Mouse (Mus musculus): ENCODE measurements at regions not wholly inside any gene's neighbourhood (a gene's known extent, or its start where the extent isn't known, plus 50 kb on each side); places are given as distances from the start of the nearest gene placed in this dataset.

DNA sequence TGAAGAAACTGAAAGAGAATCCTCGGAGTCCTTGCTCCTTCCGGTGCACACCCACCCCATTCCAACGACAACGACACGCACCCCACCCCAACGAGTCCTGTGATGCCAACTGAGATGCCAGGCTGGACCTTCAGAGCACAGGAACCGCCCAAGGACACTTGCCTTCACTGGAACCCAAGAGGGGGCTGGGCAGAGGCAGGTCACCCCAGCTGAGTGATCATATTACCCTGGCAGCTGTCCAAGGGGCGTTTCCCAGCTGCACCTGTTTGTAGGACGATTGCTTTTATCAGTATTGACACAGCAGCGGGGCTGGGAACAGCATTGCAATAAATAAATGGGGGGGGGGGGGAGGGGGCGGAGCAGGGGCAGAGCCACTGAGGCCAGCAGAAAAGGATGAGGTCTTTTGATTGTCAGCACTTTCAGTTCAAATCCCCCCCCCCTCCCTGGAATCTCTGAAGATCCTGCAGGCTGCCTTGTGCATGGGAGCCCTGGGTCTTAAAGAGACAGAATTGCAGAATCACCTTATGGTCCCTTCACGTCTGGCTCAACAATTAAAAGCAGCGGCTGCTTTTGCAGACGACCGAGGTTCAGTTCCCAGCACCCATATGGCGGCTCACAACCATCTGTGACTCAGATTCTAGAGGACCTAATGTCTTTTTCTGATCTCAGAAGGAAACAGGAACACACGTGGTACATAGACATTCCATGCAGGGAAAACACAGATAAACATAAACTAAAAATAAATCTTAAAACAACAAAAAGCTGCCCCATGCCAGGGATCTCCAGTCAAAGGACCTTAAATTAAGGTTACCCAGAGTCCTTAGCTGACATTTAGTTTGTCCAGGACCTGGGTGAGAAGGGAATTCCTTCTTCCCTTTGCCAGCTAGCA is 52.0 kb upstream of the Pim1 start:
- no peaks in the 10 kb centered on the region for H3K9me3 ChIP-seq
- H3K4me3 ChIP-seq: no peak overlapping the region
- peaks cover 28% of the 10 kb centered on the region for H3K4me1 ChIP-seq
- 22% methylated on average over 17 of the region's 17 CpGs for WGBS
- ATAC-seq (ENCODE audit: insufficient number of reproducible peaks, insufficient read depth, low FRiP score, low TSS enrichment, low read depth): no peak
- no peak overlapping the region for H3K9ac ChIP-seq
- no peaks in the 10 kb centered on the region for H3K27me3 ChIP-seq
- H3K36me3 ChIP-seq: no peaks in the 10 kb centered on the region
- H3K4me2 ChIP-seq: peak overlapping the region; percentile 77
- H3K27ac ChIP-seq: no peak overlapping the region

DNA sequence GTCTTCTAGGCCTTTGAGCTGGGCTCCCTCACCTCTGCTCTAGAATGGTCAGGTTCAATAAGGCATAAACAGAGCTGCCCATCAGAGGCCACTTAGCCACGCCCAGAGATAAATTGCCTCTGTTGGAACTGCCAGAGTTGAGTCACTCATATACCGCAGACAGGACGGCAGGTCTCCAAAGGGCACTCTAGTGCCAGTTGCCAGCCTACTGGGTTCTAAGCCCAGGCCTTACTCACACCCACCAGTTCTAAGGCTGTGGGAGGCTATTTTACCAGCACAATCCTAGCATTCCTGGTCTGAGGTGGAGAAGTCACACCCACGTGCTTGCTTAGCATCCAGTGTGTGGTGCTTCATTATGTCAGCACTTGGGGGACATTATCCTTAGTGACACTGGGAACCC is 50.6 kb upstream of the Pim1 start:
- WGBS: 79% methylated on average over 4 of the region's 4 CpGs
- peaks cover 24% of the 10 kb centered on the region for H3K4me1 ChIP-seq
- no peak for ATAC-seq (ENCODE audit: insufficient number of reproducible peaks, insufficient read depth, low FRiP score, low TSS enrichment, low read depth)
- H3K4me2 ChIP-seq: no peak overlapping the region
- no peaks in the 10 kb centered on the region for H3K36me3 ChIP-seq
- H3K27ac ChIP-seq: no peak overlapping the region
- H3K9ac ChIP-seq: no peak overlapping the region
- no peak overlapping the region for H3K4me3 ChIP-seq
- H3K9me3 ChIP-seq: no peaks in the 10 kb centered on the region
- H3K27me3 ChIP-seq: no peaks in the 10 kb centered on the region

DNA sequence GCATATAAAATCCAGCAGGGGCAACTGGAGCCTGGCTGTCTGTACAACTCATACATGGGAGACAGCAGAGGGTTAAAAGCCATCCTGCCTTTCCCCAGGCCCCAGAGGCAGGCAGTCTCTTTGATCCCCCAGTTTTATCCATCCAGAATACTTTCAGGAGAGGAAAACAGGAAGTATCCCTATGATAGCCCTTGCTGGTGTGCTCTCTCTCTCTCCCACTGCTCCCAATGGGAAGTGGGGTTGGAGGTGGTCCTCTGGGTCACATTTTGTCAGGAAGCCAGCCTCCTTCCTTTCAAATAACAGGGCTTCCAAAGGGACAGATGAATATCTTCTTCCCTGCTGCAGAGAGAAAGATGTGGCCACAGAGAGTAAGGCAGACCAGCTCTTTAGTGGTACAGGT is 50.1 kb upstream of the Pim1 start:
- Histone ChIP-seq H3K27me3 (no peaks in the 10 kb centered on the region), H3K9me3 (no peaks in the 10 kb centered on the region), H3K4me2 (no peak overlapping the region), H3K27ac (no peak overlapping the region), H3K4me1 (peaks cover 29% of the 10 kb centered on the region), H3K9ac (no peak overlapping the region), H3K4me3 (no peak overlapping the region), H3K36me3 (no peaks in the 10 kb centered on the region)
- ATAC-seq (ENCODE audit: insufficient number of reproducible peaks, insufficient read depth, low FRiP score, low TSS enrichment, low read depth): no peak

Data from embryonic facial prominence, embryonic 13.5 days (tissue).